Mouse (Mus musculus) lung, adult 2 months (tissue): Measurements from ENCODE around the gene Arhgdib. TPM values are rescaled to one million over a fixed set of nuclear protein-coding genes. Genes with fewer than 3 reads are reported as not detected.
"Not testable (repeated sequence)": the region's sequence is repeated elsewhere in the genome, so short reads cannot be mapped to it uniquely, and the experiment has no call there.

ENCODE experiments used
- DNase-seq: peaks from one replicate; pipeline ENCODE4 v3.0.0; 2022
- H3K4me1 ChIP-seq: fragments of 200-500 bp; 2 replicates; pipeline ENCODE4 v1.6.1; 2011; ENCODE audit warnings: low read length; ENCODE audit not compliant: control insufficient read depth, insufficient read depth
- H3K4me3 ChIP-seq: fragments of 200-500 bp; replicated peaks from 2 replicates; pipeline ENCODE3; 2011; ENCODE audit warnings: low read depth, mild to moderate bottlenecking, control low read depth, low read length; ENCODE audit errors: extremely low read depth
- CTCF ChIP-seq: fragments of 200-500 bp; IDR thresholded peaks from 2 replicates; pipeline ENCODE4 v1.5.1; 2011; ENCODE audit warnings: mild to moderate bottlenecking, low read length, control low read depth; ENCODE audit not compliant: insufficient read depth
- POLR2A ChIP-seq: fragments of 200-500 bp; IDR thresholded peaks from 2 replicates; pipeline ENCODE4 v1.6.1; 2011; ENCODE audit warnings: low read depth, mild to moderate bottlenecking, control low read depth, low read length, borderline replicate concordance; ENCODE audit errors: extremely low read depth
- WGBS: fragments of 180-500 bp; shearing (Covaris S2); methylation state at CpG from one replicate; pipeline ENCODE4 v1.1.7; 2018; 5-methylcytosine and 5-hydroxymethylcytosine counted together
- polyA plus RNA-seq: library from polyadenylated mRNA; depleted of rRNA; stranded (reverse); fragments of >200 nt; gene quantifications from 2 replicates; pipeline ENCODE4 v1.2.3, GENCODE M21; 2012

The Arhgdib gene
- polyA plus RNA-seq, 1 experiment: 82.9 TPM

DNA sequence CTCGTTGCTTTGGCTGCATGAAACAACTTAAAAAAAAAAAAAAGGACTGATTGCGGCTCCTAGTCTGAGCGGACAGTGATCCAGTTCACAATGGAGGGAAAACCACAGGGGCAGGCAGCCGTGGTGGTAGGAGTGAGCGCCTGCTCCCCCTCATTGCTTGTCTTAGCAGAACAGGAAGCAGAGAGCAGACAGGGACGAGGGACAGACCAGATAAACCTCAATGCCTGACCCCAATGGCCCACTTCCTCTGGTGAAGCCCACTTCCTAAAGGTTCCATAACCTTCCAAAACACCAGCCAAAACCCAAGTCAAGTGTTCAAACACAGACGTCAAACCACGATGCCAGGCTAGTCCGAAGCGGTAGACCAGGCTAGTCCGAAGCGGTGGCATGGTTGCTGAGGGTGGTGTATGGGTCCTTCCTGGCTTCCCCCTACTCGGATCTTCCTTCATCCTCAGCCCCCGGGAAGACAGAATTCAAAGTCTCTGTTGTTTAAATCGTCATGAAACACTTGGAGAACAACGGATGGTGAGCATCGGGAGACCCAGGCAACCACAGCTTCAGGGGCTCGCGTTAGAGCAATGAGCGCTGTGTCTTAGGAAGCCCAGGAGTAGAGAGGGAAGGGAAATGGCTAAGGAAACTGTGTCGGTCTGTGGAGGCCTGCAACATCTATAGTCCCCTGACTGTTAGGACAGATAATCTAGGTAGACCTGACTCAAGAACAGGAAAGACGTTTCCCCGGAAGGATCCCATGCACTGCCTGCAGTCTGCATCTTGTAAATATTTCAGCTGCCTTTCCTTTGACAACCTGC is 37.8 kb upstream of the Arhgdib start:
- DNase-seq: no peak
- WGBS: 71% methylated on average over 23 of the region's 23 CpGs
- TF ChIP-seq POLR2A (no peak), CTCF (no peak)
- H3K4me1 ChIP-seq: peaks cover 3% of the 10 kb centered on the region
- H3K4me3 ChIP-seq: no peak overlapping the region

DNA sequence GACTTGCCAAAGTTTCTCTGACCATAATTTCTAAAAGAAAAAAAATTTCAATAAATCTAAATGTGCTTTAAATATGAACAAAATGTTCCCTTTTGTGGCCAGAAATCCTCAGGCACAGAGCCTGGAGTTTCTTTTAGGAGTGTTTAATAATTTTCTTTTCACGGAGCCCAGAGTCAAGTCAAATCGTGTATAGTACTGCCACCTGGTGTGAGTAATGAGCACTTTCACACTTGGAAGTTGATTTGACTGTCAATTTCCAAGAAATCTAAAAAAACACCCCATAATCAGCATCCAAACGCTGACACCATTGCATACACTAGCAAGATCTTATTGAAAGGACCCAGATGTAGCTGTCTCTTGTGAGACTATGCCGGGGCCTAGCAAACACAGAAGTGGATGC is 27.2 kb upstream of the Arhgdib start:
- not testable (repeated sequence) for H3K4me3 ChIP-seq, DNase-seq, H3K4me1 ChIP-seq
- TF ChIP-seq CTCF: peak; percentile 13; the same call in 1 of the 2 replicates
- 19% methylated on average over 4 of the region's 4 CpGs for WGBS

DNA sequence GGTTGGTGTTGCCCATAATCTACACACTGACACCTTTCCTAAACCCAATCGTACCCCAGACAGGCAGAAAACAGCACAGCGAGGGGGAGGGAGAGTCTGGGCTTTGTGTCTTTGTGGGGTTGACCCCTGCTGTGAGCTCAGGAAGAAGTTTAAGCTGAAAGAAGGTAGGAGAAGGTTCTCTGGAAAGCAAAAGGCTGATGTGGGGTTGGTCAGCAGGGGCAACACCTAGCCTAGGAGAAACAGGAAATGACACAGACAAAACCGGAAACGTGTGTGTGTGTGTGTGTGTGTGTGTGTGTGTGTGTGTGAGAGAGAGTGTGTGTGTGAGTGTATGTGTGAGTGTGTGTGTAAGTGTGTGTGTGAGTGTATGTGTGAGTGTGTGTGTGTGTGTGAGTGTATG is 25.8 kb upstream of the Arhgdib start:
- 47% methylated on average over 4 of the region's 4 CpGs for WGBS
- TF ChIP-seq POLR2A: no peak
- no peak for TF ChIP-seq CTCF
- H3K4me3 ChIP-seq: no peak overlapping the region
- no peaks in the 10 kb centered on the region for H3K4me1 ChIP-seq
- no peak for DNase-seq

DNA sequence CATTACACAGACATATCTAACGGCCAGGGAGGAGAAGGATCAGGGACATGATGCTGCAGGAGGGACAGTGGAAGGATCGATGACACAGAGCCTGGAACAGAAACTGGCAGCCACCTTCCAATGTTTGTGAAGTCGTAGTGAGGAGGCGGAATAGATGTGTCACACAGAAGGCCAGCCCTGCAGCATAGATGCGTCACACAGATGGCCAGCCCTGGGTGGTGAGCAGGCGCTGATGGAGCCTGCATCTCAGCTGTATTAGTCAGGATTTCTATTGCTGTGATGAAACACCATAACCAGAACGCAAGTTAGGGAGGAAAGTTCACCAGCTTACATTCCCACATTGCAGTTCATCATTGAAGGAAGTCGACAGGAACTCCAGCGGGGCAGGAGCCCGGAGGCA is 24.2 kb upstream of the Arhgdib start:
- no peak for DNase-seq
- WGBS: 63% methylated on average over 10 of the region's 10 CpGs
- no peak overlapping the region for H3K4me3 ChIP-seq
- H3K4me1 ChIP-seq: no peaks in the 10 kb centered on the region
- no peak for TF ChIP-seq CTCF

DNA sequence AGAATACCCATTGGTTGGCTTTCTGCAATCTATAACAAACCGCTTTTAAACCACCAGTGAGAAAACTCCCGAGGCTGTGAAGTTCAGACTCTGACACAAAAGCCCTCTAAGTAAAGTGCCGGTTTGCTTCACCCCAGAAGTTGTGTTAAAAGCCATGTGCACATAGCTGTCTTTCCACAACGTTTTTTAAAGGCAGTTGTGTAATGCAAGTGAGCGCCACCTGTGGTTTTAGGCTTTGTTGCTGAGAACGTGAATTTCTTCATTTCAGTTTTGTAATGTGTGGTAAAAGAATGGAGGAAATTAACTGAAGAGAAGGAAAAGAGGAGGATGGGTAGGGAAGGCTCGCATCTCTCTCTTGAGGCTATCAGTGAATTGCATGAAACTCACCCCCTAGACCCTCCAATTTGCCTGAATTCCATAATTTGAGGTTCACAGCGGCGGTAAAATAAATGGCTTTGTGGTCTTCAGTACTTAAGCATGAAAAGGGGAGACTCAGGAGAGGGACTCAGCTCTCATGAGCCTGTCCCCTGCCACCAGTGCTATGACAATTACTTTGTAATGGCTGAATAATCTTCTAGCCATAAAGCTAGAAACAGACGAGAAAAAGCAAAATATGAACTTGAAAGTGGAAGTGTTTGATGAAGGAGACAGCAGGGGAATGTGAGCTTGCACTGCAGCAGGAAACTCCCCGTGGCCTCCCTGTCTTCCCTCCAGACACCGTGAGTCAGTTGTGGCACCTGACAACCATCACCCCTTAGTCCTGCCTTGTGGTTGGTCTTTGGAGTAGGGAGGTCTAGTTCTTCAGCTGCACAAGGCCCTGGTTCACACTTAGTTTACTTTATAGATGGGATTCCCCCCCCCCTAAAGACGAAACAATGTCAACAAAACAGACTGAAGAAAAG is 23.2 kb upstream of the Arhgdib start:
- 53% methylated on average over 13 of the region's 13 CpGs for WGBS
- no peak for DNase-seq
- TF ChIP-seq CTCF: no peak
- TF ChIP-seq POLR2A: no peak
- no peak overlapping the region for H3K4me3 ChIP-seq
- H3K4me1 ChIP-seq: no peaks in the 10 kb centered on the region

DNA sequence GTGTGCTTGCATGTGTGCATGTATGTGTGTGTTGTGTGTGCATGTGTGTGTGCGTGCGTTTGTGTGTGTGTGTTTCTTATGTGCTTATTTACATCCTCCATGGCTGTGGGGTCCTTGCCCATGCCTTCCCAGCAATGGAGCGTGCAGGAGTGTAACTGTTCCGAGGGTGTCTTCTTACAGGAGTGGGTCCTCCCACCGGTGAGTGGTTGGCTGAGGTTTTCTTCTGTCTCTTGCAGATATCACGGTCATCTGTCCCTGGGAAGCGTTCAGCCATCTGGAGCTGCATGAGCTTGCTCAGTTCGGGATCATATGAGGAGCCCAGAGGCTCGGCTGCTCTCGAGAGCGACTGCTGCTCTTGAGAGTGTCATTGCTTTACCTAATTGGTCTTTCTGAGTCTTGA is 21.3 kb upstream of the Arhgdib start:
- TF ChIP-seq CTCF: no peak
- TF ChIP-seq POLR2A: no peak
- Histone ChIP-seq H3K4me1 (no peaks in the 10 kb centered on the region), H3K4me3 (no peak overlapping the region)
- DNase-seq: no peak
- WGBS: 82% methylated on average over 11 of the region's 11 CpGs

DNA sequence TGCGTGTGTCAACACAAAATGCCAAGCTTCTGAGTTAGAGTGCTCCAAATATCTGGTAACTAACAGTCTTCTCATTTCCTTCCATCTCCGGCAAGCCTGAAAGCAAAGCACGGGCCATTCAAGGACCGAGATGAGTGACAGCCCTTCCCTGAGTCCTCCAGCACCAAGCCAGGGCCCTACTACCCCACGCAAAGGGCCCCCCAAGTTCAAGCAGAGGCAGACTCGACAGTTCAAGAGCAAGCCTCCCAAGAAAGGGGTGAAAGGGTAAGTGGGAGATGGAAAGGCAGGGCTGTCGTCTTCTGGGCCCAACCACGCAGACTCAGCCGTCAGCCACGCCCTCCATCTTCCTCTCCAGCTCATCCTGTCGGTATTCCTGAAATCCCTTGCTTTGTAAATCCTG is 17.4 kb upstream of the Arhgdib start:
- 49% methylated on average over 11 of the region's 11 CpGs for WGBS
- Histone ChIP-seq H3K4me3 (no peak overlapping the region), H3K4me1 (no peaks in the 10 kb centered on the region)
- TF ChIP-seq CTCF (no peak), POLR2A (no peak)
- DNase-seq: no peak

DNA sequence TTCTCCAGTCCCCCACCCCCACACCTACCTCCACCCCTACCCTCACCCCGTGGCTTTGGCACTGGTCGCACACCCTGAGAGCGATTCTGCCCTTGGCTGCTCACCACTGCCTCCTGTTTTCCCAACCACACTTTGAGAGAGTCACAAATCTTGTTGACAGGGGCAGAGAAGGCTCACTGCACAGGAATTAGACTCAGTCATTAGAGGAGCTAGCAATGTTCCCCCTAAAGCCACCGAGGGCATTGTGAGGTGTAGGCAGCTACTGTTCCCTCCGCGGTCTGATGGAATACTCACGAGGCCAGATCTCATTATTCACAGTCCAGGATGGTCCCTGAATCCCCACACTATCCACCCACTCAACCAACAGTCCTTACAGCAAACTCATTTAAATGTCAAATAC is 15.4 kb upstream of the Arhgdib start:
- Histone ChIP-seq H3K4me3 (no peak overlapping the region), H3K4me1 (no peaks in the 10 kb centered on the region)
- no peak for TF ChIP-seq CTCF
- 71% methylated on average over 7 of the region's 7 CpGs for whole genome bisulfite sequencing
- DNase-seq: no peak

DNA sequence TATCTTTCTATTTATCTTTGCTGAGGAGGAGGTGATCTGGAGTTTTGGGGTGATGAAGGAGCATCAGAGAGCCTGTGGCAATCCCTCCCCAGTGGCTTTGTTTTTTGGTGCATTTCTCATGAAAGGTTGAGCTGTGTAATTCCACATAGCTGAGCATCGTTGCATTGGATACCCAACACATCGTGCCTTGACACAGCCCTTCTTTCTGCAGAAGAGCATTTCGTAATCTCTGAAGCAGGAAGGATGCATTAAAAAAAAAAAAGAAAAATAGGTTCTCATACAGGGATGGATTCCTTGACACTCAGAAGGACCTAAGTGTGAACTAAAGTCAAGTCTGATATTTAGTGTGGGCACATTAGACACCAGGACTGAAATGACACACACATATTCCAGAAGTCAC is 13.5 kb upstream of the Arhgdib start:
- no peak for DNase-seq
- TF ChIP-seq POLR2A: no peak
- TF ChIP-seq CTCF: no peak
- no peaks in the 10 kb centered on the region for H3K4me1 ChIP-seq
- H3K4me3 ChIP-seq: no peak overlapping the region
- 76% methylated on average over 3 of the region's 3 CpGs for WGBS

DNA sequence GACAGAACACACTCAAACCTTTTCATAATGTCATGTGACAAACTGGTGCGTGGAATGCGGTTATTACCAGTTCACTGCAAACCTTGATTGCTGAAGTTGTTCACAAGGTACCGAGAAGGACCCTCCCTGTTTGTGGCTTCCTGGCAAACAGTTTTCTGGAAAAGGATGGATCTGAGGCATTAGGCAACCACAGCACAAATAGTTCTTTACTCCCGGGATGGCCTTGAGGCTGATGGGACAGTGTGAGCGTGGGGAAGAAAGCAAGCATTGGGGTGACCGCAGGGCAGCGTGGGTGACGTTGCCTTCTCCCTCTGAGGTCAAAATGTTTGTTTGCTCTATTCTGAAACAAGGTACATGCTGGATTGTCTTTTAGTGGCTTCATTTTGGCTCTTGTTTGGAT is 13.0 kb upstream of the Arhgdib start:
- 74% methylated on average over 8 of the region's 8 CpGs for WGBS
- DNase-seq: no peak
- H3K4me3 ChIP-seq: no peak overlapping the region
- H3K4me1 ChIP-seq: no peaks in the 10 kb centered on the region
- TF ChIP-seq CTCF (no peak), POLR2A (no peak)
